Mouse (Mus musculus): ENCODE measurements at regions not wholly inside any gene's neighbourhood (a gene's known extent, or its start where the extent isn't known, plus 50 kb on each side); places are given as distances from the start of the nearest gene placed in this dataset.

DNA sequence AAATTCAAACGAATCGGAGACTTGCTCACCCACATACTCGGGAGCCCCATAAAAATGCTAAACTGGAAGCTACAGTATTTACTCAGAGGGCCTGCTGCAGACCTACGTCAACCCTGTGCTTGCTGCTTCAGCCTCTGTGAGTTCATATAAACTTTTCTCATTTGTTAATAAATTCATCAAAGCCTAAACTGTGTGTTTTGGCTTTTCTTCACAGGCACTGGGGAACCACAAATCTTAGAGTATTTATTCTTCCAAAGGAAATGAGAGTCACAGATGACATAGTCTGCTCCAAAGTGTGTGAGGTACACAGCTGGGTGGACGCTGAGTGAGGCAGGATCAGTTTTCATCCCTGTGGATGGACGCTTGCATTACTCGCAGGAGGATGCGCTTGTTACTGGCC is 108.3 kb upstream of the Kctd3 start:
- DNase-seq (no peak), ATAC-seq (no peak)
- no peaks in the 10 kb centered on the region for H3K36me3 ChIP-seq (ENCODE audit: insufficient read depth)
- 88% methylated on average over 8 of the region's 8 CpGs for WGBS
- no peak for TF ChIP-seq CTCF (IDR thresholded peaks at IDR 0.05; ENCODE audit: low read depth)
- H3K27me3 ChIP-seq (ENCODE audit: insufficient read depth, low read length), result no peaks in the 10 kb centered on the region
- no peak overlapping the region for H3K9ac ChIP-seq
- no peak overlapping the region for H3K4me2 ChIP-seq (ENCODE audit: low read depth)
- H3K27ac ChIP-seq (ENCODE audit: low read depth, low read length), result no peak overlapping the region
- H3K4me1 ChIP-seq (ENCODE audit: insufficient read depth), result peaks cover 3% of the 10 kb centered on the region; the same call in 1 of the 2 replicates
- no peaks in the 10 kb centered on the region for H3K9me3 ChIP-seq (ENCODE audit: low read length)
- H3K4me3 ChIP-seq (ENCODE audit: low read depth, low read length), result no peak overlapping the region

GRCm38 (mm10) chr1:189115279-189115678 is 107.6 kb upstream of the Kctd3 start:
- no peaks in the 10 kb centered on the region for H3K36me3 ChIP-seq (ENCODE audit: insufficient read depth)
- no peaks in the 10 kb centered on the region for H3K27me3 ChIP-seq (ENCODE audit: insufficient read depth, low read length)
- no peak overlapping the region for H3K4me2 ChIP-seq (ENCODE audit: low read depth)
- H3K9ac ChIP-seq, result no peak overlapping the region
- no peak for DNase-seq
- H3K4me1 ChIP-seq (ENCODE audit: insufficient read depth), result peaks cover 3% of the 10 kb centered on the region; the same call in 1 of the 2 replicates
- WGBS, result 91% methylated on average over 1 of the region's 1 CpGs
- H3K9me3 ChIP-seq (ENCODE audit: low read length), result no peaks in the 10 kb centered on the region
- H3K27ac ChIP-seq (ENCODE audit: low read depth, low read length), result no peak overlapping the region
- TF ChIP-seq CTCF (IDR thresholded peaks at IDR 0.05; ENCODE audit: low read depth), result peak; percentile 4; the same call in 1 of the 2 replicates
- no peak for ATAC-seq
- H3K4me3 ChIP-seq (ENCODE audit: low read depth, low read length), result no peak overlapping the region

DNA sequence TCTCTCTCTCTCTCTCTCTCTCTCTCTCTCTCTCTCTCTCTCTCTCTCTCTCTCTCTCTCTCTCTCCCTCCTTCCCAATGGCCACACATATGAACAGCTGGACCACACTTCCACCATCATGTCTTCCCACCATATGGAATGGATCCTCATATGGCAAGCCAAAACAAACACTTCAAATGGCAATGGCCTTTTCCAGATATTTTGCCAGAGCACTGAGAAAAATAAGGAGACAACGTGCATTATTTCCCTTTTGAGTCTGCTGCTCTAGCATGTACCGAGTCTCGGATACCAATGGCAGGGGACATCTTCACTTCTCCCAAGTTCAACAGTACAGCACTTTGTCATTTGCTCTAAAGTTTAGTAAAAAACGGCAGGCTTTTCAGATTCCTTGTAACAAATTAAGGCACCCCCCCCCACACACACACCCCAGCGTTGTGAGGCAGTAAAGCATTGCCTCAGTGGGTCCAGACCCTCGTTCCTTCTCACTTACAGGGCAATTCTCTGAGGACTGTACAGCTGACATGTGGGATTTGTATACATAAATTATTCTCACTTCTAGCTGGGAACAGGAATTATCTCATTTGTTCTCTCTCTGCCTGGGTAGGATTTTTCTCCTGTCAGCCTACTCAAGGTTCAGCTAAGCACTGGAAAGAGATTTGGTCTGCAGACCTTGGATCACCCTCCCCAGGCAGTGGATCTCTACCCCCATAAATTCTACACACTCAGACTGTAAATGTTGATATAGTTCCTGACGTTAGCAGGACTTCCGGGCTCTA is 100.8 kb upstream of the Kctd3 start:
- no peak for ATAC-seq
- no peak for TF ChIP-seq CTCF (IDR thresholded peaks at IDR 0.05; ENCODE audit: low read depth)
- no peaks in the 10 kb centered on the region for H3K9me3 ChIP-seq (ENCODE audit: low read length)
- H3K27me3 ChIP-seq (ENCODE audit: insufficient read depth, low read length), result no peaks in the 10 kb centered on the region
- H3K4me3 ChIP-seq (ENCODE audit: low read depth, low read length), result no peak overlapping the region
- no peak for DNase-seq
- H3K9ac ChIP-seq, result no peak overlapping the region
- no peaks in the 10 kb centered on the region for H3K36me3 ChIP-seq (ENCODE audit: insufficient read depth)
- 76% methylated on average over 8 of the region's 8 CpGs for WGBS
- no peaks in the 10 kb centered on the region for H3K4me1 ChIP-seq (ENCODE audit: insufficient read depth)
- H3K27ac ChIP-seq (ENCODE audit: low read depth, low read length), result no peak overlapping the region
- H3K4me2 ChIP-seq (ENCODE audit: low read depth), result no peak overlapping the region

- no peak for TF ChIP-seq CTCF (IDR thresholded peaks at IDR 0.05; ENCODE audit: low read depth)
- H3K27me3 ChIP-seq (ENCODE audit: insufficient read depth, low read length), result no peaks in the 10 kb centered on the region
- H3K4me3 ChIP-seq (ENCODE audit: low read depth, low read length), result no peak overlapping the region
- H3K9me3 ChIP-seq (ENCODE audit: low read length), result no peaks in the 10 kb centered on the region
- H3K36me3 ChIP-seq (ENCODE audit: insufficient read depth), result no peaks in the 10 kb centered on the region
- H3K4me2 ChIP-seq (ENCODE audit: low read depth), result peak overlapping the region; percentile 6; the same call in 1 of the 2 replicates
- peak; percentile 30 for DNase-seq
- ATAC-seq, result peak; percentile 43
- H3K4me1 ChIP-seq (ENCODE audit: insufficient read depth), result no peaks in the 10 kb centered on the region
- no peak overlapping the region for H3K9ac ChIP-seq
- no peak overlapping the region for H3K27ac ChIP-seq (ENCODE audit: low read depth, low read length)
- WGBS, result 55% methylated on average over 8 of the region's 8 CpGs
Measured at GRCm38 (mm10) chr1:189107841-189108240, 100.2 kb upstream of the Kctd3 start.

DNA sequence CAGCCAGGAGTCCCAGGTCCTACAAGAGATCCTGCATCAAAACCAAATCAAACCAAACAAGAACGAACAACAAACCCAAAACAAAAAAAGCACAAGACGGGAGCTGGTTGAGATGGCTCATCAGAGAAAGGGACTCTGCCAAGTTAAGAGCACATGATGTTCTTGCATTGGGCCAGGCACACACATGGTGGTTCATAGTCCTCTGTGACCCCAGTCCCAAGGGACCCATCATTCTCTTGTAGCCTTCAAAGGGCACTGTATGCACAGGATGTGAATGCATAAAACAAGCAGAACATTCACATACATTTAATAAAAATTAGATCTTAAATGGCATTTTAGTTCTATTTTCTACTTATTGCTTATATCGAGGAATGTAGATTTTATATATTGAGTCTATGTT is 99.5 kb upstream of the Kctd3 start:
- DNase-seq, result no peak

GRCm38 (mm10) chr1:189105276-189105675 is 97.6 kb upstream of the Kctd3 start:
- DNase-seq (no peak), ATAC-seq (no peak)
- no peaks in the 10 kb centered on the region for H3K36me3 ChIP-seq (ENCODE audit: insufficient read depth)
- H3K4me2 ChIP-seq (ENCODE audit: low read depth), result no peak overlapping the region
- H3K9me3 ChIP-seq (ENCODE audit: low read length), result no peaks in the 10 kb centered on the region
- no peak overlapping the region for H3K27ac ChIP-seq (ENCODE audit: low read depth, low read length)
- no peak for TF ChIP-seq CTCF (IDR thresholded peaks at IDR 0.05; ENCODE audit: low read depth)
- H3K4me3 ChIP-seq (ENCODE audit: low read depth, low read length), result no peak overlapping the region
- H3K27me3 ChIP-seq (ENCODE audit: insufficient read depth, low read length), result no peaks in the 10 kb centered on the region
- no peaks in the 10 kb centered on the region for H3K4me1 ChIP-seq (ENCODE audit: insufficient read depth)
- 81% methylated on average over 4 of the region's 4 CpGs for WGBS
- H3K9ac ChIP-seq, result no peak overlapping the region

More for the DNA sequence above, 99.5 kb upstream of the Kctd3 start:
- no peak for TF ChIP-seq CTCF (IDR thresholded peaks at IDR 0.05; ENCODE audit: low read depth)
- Histone ChIP-seq H3K9ac (no peak overlapping the region), H3K4me3 (ENCODE audit: low read depth, low read length) (no peak overlapping the region), H3K4me2 (ENCODE audit: low read depth) (no peak overlapping the region), H3K36me3 (ENCODE audit: insufficient read depth) (no peaks in the 10 kb centered on the region), H3K27me3 (ENCODE audit: insufficient read depth, low read length) (no peaks in the 10 kb centered on the region), H3K9me3 (ENCODE audit: low read length) (no peaks in the 10 kb centered on the region), H3K27ac (ENCODE audit: low read depth, low read length) (no peak overlapping the region), H3K4me1 (ENCODE audit: insufficient read depth) (no peaks in the 10 kb centered on the region)
- 87% methylated on average over 3 of the region's 3 CpGs for WGBS
- no peak for ATAC-seq

DNA sequence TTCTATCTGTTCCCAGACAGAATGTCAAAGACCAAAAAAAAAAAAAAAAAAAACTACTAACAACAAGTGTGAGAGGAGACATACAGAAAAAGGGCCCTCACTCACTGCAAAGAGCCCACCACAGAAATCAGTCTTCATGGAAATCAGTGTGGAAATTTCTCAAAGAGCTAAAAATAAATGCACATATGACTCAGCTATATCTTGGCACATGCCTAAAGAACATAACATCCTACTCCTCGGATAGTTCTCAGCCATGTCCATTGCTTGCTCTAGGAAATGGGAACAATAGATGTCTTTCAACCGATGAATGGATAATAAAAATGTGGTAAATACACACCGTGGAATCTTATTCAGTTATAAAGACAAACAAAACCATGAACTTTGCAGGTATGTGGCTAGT is 95.1 kb upstream of the Kctd3 start:
- Histone ChIP-seq H3K9ac (no peak overlapping the region), H3K27ac (ENCODE audit: low read depth, low read length) (no peak overlapping the region), H3K4me2 (ENCODE audit: low read depth) (no peak overlapping the region), H3K4me3 (ENCODE audit: low read depth, low read length) (no peak overlapping the region), H3K4me1 (ENCODE audit: insufficient read depth) (no peaks in the 10 kb centered on the region), H3K36me3 (ENCODE audit: insufficient read depth) (no peaks in the 10 kb centered on the region), H3K9me3 (ENCODE audit: low read length) (no peaks in the 10 kb centered on the region), H3K27me3 (ENCODE audit: insufficient read depth, low read length) (no peaks in the 10 kb centered on the region)
- 82% methylated on average over 3 of the region's 3 CpGs for WGBS
- no peak for ATAC-seq
- no peak for TF ChIP-seq CTCF (IDR thresholded peaks at IDR 0.05; ENCODE audit: low read depth)
- no peak for DNase-seq
